Mouse (Mus musculus) forebrain, embryonic 12.5 days (tissue): ENCODE measurements around the gene Ak8. TPM values are rescaled to one million over a fixed set of nuclear protein-coding genes. Genes with fewer than 3 reads are reported as not detected.

Experiments
- ATAC-seq: fragments of 200-750 bp; cut with Nextera tagmentation; 2 replicates; pipeline ENCODE4 v1.8.0; 2017; ENCODE audit warnings: moderate TSS enrichment; ENCODE audit not compliant: low FRiP score
- H3K27ac ChIP-seq: fragments of 300-500 bp; sonication (generic); 2 replicates; pipeline ENCODE4 v1.5.1; 2016; ENCODE audit warnings: mild to moderate bottlenecking
- H3K27me3 ChIP-seq: fragments of 300-500 bp; sonication (generic); 2 replicates; pipeline ENCODE4 v1.6.1; 2016; ENCODE audit warnings: mild to moderate bottlenecking
- H3K36me3 ChIP-seq: fragments of 300-500 bp; sonication (generic); replicated peaks from 2 replicates; pipeline ENCODE4 v1.6.1; 2016; ENCODE audit warnings: mild to moderate bottlenecking
- H3K4me1 ChIP-seq: fragments of 300-500 bp; sonication (generic); 2 replicates; pipeline ENCODE4 v1.6.1; 2016
- H3K4me2 ChIP-seq: fragments of 300-500 bp; sonication (generic); 2 replicates; pipeline ENCODE4 v1.6.1; 2016; ENCODE audit warnings: mild to moderate bottlenecking, moderate library complexity
- H3K4me3 ChIP-seq: fragments of 300-500 bp; sonication (generic); replicated peaks from 2 replicates; pipeline ENCODE4 v1.5.1; 2016; ENCODE audit warnings: mild to moderate bottlenecking
- H3K9ac ChIP-seq: fragments of 300-500 bp; sonication (generic); 2 replicates; pipeline ENCODE4 v1.6.1; 2016; ENCODE audit warnings: mild to moderate bottlenecking
- H3K9me3 ChIP-seq: fragments of 300-500 bp; sonication (generic); 2 replicates; pipeline ENCODE4 v1.6.1; 2016
- WGBS: fragments of 180-500 bp; shearing (Covaris S2); methylation state at CpG from one replicate; pipeline ENCODE4 v1.1.7; 2016; 5-methylcytosine and 5-hydroxymethylcytosine counted together
- polyA plus RNA-seq: library from polyadenylated mRNA; unstranded; fragments of >200 nt; fragmentation: Nextera tagmentation; extraction: Ambion mirVana; gene quantifications from 2 replicates; pipeline ENCODE4 v1.2.1, GENCODE M21; 2016

Gene Ak8
- polyA plus RNA-seq, 1 experiment from 2014 or later = 0.75 TPM

DNA sequence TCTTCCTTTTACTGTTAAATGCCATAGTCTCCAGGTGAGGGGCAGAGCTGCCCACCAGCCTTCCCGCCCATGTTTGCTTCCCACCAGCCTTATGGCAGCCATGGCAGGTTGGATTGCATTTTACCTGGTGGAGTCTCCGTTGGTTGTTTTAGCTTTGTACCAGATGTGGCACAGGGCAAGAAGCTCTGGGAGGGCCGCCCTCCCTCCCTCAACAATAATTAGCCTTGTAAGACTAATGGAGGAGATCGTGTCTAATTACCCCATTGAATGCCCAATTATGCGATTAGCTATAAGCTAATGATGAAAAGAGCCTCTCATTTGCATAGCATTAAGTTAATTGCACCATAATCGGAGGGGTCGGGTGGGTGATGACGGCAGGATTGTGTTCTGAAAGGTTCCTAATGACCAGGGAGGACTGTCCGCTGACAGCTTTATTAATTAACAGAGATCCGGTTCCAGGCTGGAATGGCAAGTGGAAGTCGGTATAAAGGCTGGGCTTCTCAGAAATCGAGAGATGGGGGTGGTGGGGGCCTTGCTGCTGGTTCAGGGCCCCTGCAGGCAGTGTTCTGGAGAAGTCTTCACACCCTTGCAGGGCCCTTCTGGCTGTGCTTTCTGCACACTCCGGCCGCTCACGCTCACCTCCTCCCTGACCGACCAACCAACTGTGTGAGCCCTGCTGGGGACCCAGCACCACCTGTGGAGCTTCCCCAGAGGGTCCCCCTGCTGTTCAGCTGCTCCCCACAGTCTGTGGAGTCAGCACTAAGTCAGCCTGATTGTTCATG is 80.2 kb downstream of the Ak8 start:
- no peak overlapping the region for H3K4me3 ChIP-seq
- H3K9me3 ChIP-seq = no peaks in the 10 kb centered on the region
- 31% methylated on average over 16 of the region's 16 CpGs for WGBS
- H3K27me3 ChIP-seq = peaks cover 93% of the 10 kb centered on the region
- no peak overlapping the region for H3K27ac ChIP-seq
- no peak overlapping the region for H3K4me2 ChIP-seq
- H3K9ac ChIP-seq = no peak overlapping the region
- ATAC-seq = peak; percentile 72; the same call in 1 of the 2 replicates
- H3K4me1 ChIP-seq = peaks cover 11% of the 10 kb centered on the region
- no peaks in the 10 kb centered on the region for H3K36me3 ChIP-seq

DNA sequence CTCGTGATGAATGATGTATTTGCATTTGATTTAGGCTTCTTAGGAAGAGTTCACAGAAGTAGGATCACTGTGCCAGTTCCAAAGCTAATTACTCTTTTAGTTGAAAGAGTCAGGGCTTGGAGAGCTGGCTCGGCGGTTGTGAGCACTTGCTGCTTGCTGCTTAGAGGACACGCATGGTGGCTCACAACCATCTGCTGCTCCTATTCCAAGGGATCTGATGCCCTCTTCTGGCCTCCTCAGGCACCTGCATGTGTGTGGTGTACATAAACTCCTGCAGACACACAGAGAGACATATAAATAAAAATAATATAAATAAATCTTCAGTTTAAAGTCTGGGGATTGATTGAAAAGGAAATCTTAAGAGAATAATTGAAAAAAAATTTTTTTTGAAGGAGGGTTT is 81.3 kb downstream of the Ak8 start:
- ATAC-seq = no peak
- Histone ChIP-seq H3K9me3 (no peaks in the 10 kb centered on the region), H3K4me1 (peaks cover 11% of the 10 kb centered on the region), H3K27me3 (peaks cover 93% of the 10 kb centered on the region), H3K4me3 (no peak overlapping the region), H3K36me3 (no peaks in the 10 kb centered on the region), H3K4me2 (no peak overlapping the region), H3K27ac (no peak overlapping the region), H3K9ac (no peak overlapping the region)
- 86% methylated on average over 4 of the region's 4 CpGs for WGBS

DNA sequence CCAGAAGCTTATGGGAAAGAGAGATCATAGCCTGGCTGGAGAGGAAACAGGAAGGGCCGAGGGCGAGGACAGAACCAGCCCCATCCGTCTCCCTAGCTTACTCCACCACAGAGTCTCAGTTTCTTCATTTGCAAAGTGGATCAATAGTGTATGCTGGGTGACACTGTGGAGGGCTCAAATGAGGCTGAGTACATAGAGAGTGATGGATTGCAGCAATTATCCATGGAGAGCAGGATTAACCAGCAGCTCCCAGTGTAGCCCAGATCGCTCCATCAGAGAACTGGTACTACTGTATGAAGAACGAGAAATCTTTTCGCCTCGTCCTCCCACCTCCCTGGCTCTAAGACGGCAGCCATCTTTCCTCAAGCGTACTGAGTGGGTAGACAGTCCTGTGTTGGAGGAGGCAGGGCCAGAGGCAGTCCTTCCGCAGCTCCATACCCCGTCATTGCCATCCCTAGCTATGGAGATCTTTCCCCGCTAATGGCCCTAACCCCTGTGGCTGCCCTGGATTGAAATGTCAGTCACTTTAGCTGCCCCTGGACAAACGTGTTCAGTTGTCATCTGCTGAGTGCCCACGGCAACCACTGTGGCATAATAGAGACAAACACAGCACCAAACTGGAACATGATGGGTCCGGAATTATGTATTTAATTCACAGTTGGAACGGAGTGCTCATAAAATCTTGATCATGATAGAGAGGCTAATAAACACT is 86.5 kb downstream of the Ak8 start:
- peaks cover 8% of the 10 kb centered on the region; the same call in 1 of the 2 replicates for H3K4me1 ChIP-seq
- H3K9ac ChIP-seq = peak overlapping the region; percentile 7; the same call in 1 of the 2 replicates
- H3K4me2 ChIP-seq = no peak overlapping the region
- H3K9me3 ChIP-seq = no peaks in the 10 kb centered on the region
- ATAC-seq = no peak
- H3K27ac ChIP-seq = no peak overlapping the region
- 78% methylated on average over 16 of the region's 16 CpGs for WGBS
- no peak overlapping the region for H3K4me3 ChIP-seq
- H3K27me3 ChIP-seq = peaks cover 94% of the 10 kb centered on the region
- H3K36me3 ChIP-seq = no peaks in the 10 kb centered on the region

DNA sequence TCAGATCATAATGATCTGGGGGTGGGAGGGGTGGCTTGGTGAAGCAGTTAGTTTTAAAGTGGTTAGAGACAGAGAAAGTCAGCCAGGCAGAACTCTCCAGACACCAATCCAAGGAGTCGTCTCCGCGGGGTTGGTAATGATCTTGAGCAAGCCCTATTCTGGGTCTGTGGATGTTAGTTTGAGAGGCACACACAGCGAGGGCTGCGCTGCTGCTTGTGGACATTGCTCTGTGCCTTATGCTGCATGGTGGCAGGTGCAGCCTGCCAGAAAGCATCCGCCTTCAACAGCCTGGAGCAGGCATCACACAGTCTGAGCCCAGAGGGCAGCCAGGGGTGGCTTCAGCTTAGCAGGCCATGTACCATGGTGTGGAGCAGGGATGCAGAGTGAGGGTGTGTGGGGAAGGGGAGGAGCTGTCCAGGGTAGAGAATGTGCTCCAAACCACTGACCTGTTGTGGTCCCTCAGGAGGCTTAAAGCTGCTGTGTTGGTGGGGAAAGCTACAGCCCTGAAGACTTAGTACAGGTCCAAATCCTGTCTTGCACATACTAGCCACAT is 87.2 kb downstream of the Ak8 start:
- H3K27me3 ChIP-seq = peaks cover 95% of the 10 kb centered on the region
- H3K9me3 ChIP-seq = no peaks in the 10 kb centered on the region
- WGBS = 73% methylated on average over 6 of the region's 6 CpGs
- H3K4me3 ChIP-seq = no peak overlapping the region
- H3K4me2 ChIP-seq = no peak overlapping the region
- peak overlapping the region; percentile 7; the same call in 1 of the 2 replicates for H3K9ac ChIP-seq
- H3K4me1 ChIP-seq = peaks cover 8% of the 10 kb centered on the region; the same call in 1 of the 2 replicates
- no peak for ATAC-seq
- H3K27ac ChIP-seq = no peak overlapping the region
- H3K36me3 ChIP-seq = no peaks in the 10 kb centered on the region

DNA sequence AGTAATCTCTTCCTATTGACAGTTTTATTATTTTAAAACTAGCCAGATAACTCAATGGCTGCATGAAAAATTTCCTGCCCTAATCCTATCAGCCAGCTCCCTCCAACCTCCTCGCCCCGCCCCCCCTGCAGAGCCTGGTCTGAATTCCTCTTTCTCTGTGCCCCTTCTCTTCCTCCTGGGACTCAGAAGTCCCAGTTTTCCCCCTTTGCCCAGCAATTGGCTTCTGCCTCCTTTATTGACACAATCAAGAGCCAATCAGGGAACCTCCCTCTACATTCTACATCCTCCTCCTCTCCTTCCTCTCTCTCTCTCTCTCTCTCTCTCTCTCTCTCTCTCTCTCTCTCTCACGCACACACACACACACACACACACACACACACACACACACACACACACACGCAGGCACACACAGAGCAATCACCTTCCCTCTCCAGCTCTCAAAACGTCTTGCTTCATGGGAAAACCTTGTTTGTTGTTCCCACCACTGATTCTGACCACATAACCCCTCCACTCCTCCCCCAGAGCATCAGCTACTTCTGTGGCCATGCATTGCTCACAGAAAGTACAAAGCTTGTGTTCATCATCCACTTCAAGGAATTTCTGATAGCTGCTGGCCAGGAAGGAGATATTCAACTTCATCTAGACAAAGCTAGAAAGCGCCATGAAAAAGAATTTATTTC is 93.1 kb downstream of the Ak8 start:
- peak; percentile 72 for ATAC-seq
- Histone ChIP-seq H3K27ac (no peak overlapping the region), H3K9ac (no peak overlapping the region; the same call in 1 of the 2 replicates), H3K36me3 (no peaks in the 10 kb centered on the region), H3K9me3 (no peaks in the 10 kb centered on the region), H3K4me1 (peaks cover 27% of the 10 kb centered on the region), H3K4me3 (no peak overlapping the region), H3K27me3 (peaks cover 77% of the 10 kb centered on the region), H3K4me2 (peak overlapping the region; percentile 33)
- 27% methylated on average over 5 of the region's 6 CpGs for WGBS

DNA sequence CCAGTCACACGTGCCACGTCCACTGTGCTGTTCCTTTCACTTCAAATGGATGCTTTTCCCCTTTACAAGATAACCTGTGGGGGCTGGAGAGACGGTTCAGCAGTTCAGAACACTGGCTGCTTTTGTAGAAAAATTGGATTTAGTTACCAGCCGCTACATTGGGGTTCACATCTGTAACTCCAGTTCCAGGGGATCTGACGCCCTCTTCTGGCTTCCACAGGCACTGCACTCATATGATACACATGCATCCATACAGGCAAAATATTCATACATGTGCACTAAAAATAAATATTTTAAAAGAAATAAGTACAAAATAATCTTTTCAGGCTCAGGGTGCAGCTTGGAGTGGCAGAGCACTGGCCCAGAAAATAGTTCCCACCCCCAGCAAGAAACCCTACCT is 94.7 kb downstream of the Ak8 start:
- Histone ChIP-seq H3K27me3 (peaks cover 72% of the 10 kb centered on the region), H3K27ac (no peak overlapping the region), H3K4me1 (peaks cover 35% of the 10 kb centered on the region), H3K9ac (no peak overlapping the region), H3K36me3 (no peaks in the 10 kb centered on the region), H3K9me3 (no peaks in the 10 kb centered on the region), H3K4me2 (no peak overlapping the region), H3K4me3 (no peak overlapping the region)
- no peak for ATAC-seq
- 74% methylated on average over 5 of the region's 5 CpGs for WGBS

DNA sequence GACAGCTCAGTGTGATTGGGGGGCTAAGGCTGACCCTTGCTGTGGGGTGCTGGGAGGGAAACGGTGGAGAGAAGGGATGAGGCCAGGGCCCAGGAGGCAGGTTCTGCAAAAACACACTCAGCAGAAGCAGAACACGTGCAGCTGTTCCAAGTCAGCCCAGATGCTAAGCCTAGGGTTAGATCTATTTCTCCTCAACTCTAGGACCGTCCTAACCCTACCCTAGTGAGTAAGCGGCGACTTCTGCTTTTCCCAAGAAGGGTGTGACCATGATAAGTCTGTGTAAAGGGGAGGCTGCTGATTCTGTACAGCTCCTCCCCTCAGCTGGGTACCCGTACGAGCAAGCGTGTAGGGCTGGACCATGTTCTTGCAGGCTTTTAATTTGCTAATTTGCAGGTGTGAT is 96.3 kb downstream of the Ak8 start:
- Histone ChIP-seq H3K27ac (0 out of 2 replicates have a peak overlapping the region, but pooled peaks have one; percentile 19), H3K4me3 (no peak overlapping the region), H3K4me1 (peaks cover 35% of the 10 kb centered on the region), H3K4me2 (no peak overlapping the region), H3K36me3 (no peaks in the 10 kb centered on the region), H3K27me3 (peaks cover 74% of the 10 kb centered on the region), H3K9me3 (no peaks in the 10 kb centered on the region), H3K9ac (no peak overlapping the region)
- ATAC-seq = no peak
- 77% methylated on average over 8 of the region's 8 CpGs for WGBS

DNA sequence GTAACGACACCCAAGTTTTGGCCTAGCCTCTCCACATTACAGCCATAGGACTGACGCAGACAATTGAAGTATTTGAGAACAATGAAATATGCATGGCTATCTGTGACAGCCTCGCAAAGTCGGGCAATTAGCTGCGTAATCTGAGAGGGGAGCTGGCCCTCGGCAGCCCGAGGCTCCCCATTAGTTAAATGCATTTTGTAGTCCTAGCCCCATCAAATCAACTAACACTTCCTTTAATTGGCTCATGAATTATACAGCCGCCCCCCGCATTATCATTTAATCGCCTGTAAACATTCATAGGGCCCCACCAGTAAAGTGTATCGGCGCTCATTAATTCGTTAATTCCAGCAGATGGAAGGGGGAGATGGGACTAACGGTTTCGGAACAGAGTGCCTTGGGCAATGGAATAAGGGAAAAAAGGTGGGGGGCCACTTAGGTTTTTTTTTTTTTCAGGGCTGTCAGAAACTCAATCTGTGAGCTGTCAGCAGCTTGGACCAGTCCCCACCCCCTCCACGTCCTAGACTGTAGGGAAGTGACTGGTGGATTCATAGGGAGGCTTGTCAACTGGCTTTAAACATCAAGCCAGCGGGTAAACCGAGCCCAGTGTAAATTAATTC is 97.6 kb downstream of the Ak8 start:
- peak overlapping the region; percentile 65 for H3K27ac ChIP-seq
- 23% methylated on average over 18 of the region's 18 CpGs for WGBS

DNA sequence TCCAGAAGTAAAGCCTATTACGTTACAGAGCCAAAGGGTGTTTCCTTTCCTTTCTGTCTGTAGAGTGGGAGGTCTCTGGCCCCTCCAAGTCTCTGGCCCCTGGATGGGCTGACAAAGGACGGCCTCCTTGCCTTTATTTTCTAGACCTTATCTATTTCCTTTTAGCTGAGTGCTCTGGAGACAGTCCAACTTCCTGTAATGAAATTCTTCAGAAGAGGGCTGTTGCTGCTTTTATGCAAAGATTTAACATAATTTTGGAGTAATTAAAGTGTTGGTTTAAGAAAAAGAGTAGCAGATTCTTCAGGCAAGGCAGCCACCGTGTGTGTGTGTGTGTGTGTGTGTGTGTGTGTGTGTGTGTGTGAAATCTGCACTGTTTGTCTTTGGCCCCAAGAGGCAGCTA is 98.4 kb downstream of the Ak8 start:
- Histone ChIP-seq H3K4me2 (no peak overlapping the region), H3K27ac (peak overlapping the region; percentile 56)

More for the DNA sequence above, 97.6 kb downstream of the Ak8 start:
- Histone ChIP-seq H3K9ac (no peak overlapping the region), H3K4me1 (peaks cover 33% of the 10 kb centered on the region), H3K27me3 (peaks cover 75% of the 10 kb centered on the region), H3K9me3 (no peaks in the 10 kb centered on the region), H3K4me2 (peak overlapping the region; percentile 21; the same call in 1 of the 2 replicates), H3K4me3 (no peak overlapping the region), H3K36me3 (no peaks in the 10 kb centered on the region)
- peak; percentile 81 for ATAC-seq

DNA sequence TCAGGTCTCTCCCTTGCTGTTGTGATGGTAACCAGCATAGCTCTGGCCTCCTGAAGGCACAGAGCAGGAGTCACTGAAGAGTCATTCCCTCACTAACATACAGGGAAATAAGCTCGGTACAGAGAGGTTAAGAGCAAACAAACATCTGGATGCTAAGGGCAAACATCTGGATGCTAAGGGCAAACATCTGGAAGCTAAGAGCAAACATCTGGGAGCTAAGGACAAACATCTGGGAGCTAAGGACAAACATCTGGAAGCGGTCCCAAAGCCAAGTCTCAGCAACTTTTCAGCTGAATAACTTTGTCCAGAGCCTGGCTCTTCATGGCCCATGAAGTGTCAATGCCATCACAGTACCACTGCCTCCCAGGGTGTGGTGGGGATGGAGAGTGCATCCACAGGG is 99.6 kb downstream of the Ak8 start:
- no peak overlapping the region for H3K4me2 ChIP-seq
- H3K9me3 ChIP-seq = no peaks in the 10 kb centered on the region
- WGBS = 89% methylated on average over 2 of the region's 2 CpGs
- peaks cover 27% of the 10 kb centered on the region for H3K4me1 ChIP-seq
- peaks cover 70% of the 10 kb centered on the region for H3K27me3 ChIP-seq
- H3K36me3 ChIP-seq = no peaks in the 10 kb centered on the region
- no peak overlapping the region for H3K9ac ChIP-seq
- no peak overlapping the region for H3K27ac ChIP-seq
- ATAC-seq = no peak
- H3K4me3 ChIP-seq = no peak overlapping the region

More for the DNA sequence above, 98.4 kb downstream of the Ak8 start:
- peaks cover 78% of the 10 kb centered on the region for H3K27me3 ChIP-seq
- ATAC-seq = no peak
- no peaks in the 10 kb centered on the region for H3K36me3 ChIP-seq
- 29% methylated on average over 3 of the region's 3 CpGs for WGBS
- H3K9me3 ChIP-seq = no peaks in the 10 kb centered on the region
- peaks cover 27% of the 10 kb centered on the region for H3K4me1 ChIP-seq
- no peak overlapping the region for H3K9ac ChIP-seq
- no peak overlapping the region for H3K4me3 ChIP-seq

DNA sequence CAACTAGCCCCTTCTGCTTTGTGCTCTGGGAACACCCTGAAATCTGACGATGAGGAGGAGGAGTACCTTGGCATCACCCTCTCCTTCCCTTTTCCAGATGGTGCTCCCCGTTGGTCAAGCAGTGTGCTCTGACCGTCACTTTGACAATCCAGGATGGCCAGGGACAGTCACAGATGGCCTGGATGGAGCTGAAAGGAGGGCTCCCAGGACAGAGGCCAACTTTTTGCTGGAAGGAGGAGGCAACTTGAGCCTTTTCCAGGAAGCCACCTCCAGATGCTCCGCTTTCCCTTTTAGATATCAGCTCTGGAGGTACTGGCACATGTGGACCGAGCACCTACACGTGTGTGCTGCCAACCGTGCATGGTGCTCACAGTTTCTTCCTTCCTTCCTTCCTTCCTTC is 103.4 kb downstream of the Ak8 start:
- WGBS = 92% methylated on average over 7 of the region's 7 CpGs
- Histone ChIP-seq H3K4me1 (peaks cover 8% of the 10 kb centered on the region), H3K36me3 (no peaks in the 10 kb centered on the region), H3K27ac (no peak overlapping the region), H3K27me3 (peaks cover 75% of the 10 kb centered on the region), H3K4me3 (no peak overlapping the region), H3K4me2 (no peak overlapping the region), H3K9ac (no peak overlapping the region), H3K9me3 (no peaks in the 10 kb centered on the region)
- ATAC-seq = no peak

DNA sequence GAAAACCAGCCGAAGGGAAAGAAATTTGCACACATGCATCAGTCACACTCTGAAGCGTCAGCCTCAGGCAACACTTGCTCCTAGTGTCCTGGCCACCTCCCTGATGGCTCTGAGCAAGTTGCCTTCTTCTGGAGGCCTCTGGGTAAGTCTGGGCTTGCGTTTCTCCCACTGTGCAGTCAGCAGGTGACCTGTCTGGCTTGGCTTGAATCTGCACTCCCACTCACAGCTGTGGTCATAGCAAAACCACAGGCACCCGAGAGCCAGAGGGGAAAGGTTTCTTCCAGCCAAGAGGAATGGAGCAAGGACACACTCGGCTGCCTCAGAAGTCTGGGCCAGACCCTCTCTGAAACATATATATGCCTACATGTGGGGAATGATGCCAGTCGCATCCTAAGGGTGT is 108.9 kb downstream of the Ak8 start:
- Histone ChIP-seq H3K4me3 (no peak overlapping the region), H3K9ac (no peak overlapping the region)

More for the DNA sequence above, 108.9 kb downstream of the Ak8 start:
- WGBS = 79% methylated on average over 6 of the region's 6 CpGs
- H3K27me3 ChIP-seq = peaks cover 48% of the 10 kb centered on the region
- H3K27ac ChIP-seq = no peak overlapping the region
- no peaks in the 10 kb centered on the region for H3K36me3 ChIP-seq
- no peaks in the 10 kb centered on the region for H3K9me3 ChIP-seq
- H3K4me2 ChIP-seq = no peak overlapping the region
- H3K4me1 ChIP-seq = no peaks in the 10 kb centered on the region; the same call in 1 of the 2 replicates
- no peak for ATAC-seq
